Mouse (Mus musculus) left cerebral cortex, adult 8-10 months (tissue): ENCODE measurements at regions not wholly inside any gene's neighbourhood (a gene's known extent, or its start where the extent isn't known, plus 50 kb on each side); places are given as distances from the start of the nearest gene placed in this dataset.
A peak's percentile ranks its signal among the peaks of the same experiment; 100 is the strongest.

Source experiments
- DNase-seq, 2 experiments: peaks; one replicate each; pipeline ENCODE4 v3.0.0; 2022; ENCODE audit warnings: low spot score in 2 of 2

DNA sequence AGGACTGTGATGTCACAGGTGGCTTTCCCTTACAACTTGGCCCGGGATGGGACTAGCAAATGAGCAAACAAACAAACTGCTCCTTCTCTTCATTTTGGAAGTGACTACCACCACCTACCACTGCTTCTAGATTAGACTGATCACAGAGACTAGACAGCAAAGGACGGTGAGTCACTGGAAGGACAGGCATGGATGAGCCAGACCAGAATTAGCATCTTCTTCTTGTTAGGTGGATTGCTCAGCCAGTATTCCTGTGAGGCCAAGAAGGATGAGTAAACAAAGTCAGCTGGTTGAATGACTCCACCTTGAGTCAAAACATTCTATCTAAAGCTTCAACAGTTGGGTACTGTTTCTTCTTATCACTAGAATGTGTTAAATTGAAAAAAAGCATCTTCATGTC is 385.1 kb upstream of the Mon1b start:
- DNase-seq, result peak in 1 of 2 experiments; percentile 32

GRCm38 (mm10) chr8:113254076-113254475 is 381.3 kb upstream of the Mon1b start:
- DNase-seq, result peak in 1 of 2 experiments; percentile 30

DNA sequence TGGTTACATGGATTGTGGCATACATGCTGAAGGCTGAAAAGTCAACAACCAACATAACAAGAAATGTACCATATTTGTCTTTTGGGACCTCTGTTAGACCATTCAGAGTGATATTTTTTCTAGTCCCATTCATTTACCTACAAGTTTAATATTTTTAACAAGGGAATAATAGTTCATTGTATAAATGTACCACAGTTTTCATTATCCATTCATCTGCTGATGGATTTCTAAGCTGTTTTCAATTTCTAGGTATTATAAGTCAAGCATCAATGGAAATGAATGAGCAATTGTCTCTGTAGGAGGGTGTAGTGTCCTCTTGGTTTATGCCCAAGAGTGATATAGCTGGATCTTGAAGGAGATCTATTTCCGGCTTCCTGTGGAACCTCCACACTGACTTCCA is 375.9 kb upstream of the Mon1b start:
- DNase-seq, result no peak

DNA sequence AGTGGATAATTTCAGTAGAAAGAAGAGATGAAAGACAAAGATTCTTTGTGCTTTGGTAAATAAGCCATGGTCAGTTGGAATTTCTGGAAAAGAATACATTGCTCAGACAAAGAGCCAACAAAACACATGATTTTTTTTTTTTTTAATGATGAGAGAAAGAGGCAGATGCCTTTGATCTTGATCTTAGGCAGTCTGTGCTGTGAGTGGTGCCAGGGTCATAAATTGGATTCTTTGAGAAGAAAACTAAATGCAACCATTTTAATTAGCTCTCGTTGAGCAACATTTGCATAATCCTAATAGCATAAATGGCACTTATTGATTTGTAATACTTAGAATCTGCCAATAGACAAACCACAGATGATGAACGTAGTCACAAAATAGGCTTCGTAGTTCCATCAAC is 372.1 kb upstream of the Mon1b start:
- no peak for DNase-seq

DNA sequence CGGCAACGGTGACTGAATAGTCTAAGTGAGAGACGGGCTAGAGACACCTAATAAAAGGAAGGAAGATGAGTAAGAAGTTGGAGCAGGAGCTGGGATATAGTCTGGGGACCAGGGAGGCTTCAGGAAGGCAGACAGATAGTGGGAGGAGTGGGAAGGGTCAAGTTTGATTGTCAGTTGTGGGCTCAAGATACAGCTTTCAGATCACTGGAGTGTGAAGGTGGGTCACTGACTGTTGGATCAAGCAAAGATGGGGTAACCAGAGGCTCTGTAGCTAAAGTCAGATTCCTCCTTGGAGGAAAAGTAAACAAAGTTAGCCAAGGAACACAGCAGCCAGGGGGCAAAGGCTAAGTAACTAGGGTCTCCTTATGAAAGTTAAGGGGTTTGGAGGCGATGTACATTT is 364.1 kb upstream of the Mon1b start:
- DNase-seq, result no peak

GRCm38 (mm10) chr8:113300273-113300843 is 335.0 kb upstream of the Mon1b start:
- DNase-seq, result no peak

GRCm38 (mm10) chr8:113303426-113303825 is 332.0 kb upstream of the Mon1b start:
- DNase-seq, result no peak

DNA sequence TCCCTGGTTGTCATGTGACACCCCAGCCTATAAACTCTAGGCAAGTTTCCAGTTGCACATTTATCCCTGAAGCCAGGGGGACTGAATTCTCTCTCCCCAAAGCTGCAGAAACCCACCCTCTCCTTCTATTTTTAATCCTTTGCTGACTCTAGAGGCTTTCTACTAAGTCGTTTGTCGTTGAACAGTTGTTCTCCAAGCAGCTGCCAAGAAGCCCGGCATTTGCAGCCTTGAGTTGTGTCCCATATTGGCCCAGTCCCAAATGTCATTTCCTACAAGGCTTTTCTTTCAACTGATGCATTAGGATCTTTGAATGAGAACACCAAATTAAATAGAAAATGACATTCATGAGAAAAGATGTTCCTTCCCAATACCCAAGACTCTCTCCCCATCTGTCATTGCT is 318.2 kb upstream of the Mon1b start:
- DNase-seq, result no peak

DNA sequence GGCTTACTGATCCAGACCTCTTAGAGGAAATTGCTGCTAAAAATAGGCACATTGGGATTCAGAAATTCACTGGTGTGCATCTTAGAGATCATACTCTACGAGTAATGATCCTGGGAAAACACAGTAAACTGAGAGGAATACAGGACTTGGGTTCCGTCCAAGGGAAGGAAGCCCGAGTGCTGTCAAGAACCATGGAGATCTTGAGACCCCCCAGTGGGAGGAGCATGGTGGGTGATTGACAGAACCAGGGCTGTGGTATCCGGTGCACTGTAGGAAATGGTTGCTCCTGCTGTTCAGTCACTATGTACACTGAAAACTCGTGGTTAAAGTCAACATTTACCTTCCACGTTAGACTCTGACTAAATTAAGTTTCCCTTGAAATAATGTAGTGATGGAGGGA is 303.8 kb upstream of the Mon1b start:
- DNase-seq, result no peak

DNA sequence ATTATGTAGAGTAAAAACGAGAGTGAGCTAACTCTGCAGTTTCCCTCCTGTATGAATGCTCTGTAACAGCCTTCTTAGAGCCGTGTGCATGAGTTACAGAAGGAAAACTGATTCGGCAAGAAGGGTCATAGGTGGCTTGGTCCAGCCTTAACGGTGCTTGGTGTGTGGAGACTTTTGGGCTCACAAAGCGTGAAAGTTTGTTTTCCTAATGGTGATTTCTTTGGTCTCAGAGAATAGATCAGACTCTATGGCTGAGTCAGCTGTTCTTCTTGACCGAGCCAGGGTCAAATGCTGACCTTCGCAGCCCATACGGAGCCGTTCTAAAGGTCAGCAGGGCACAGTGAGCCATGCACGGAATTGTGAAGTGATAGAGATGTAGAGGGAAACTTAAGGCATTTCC is 294.1 kb upstream of the Mon1b start:
- DNase-seq, result no peak

DNA sequence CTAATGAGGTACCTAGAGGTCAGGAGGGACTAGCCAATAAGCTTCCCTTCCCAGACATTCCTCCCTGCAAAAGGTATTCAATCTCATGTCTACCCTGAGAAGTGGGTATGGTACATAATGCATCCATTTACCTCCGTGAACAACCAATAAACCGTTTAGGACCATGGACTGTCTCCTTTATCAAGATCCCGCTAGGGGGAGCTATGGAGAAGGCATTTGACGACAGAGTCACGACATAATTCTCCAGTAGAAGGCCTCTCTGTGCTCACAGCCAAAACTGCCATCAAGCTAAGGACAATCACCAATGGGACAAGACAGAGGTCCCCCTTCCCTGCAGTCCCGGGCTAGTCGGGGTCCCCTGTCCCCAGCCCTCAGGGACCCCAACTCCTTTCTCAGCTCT is 273.5 kb upstream of the Mon1b start:
- no peak for DNase-seq

DNA sequence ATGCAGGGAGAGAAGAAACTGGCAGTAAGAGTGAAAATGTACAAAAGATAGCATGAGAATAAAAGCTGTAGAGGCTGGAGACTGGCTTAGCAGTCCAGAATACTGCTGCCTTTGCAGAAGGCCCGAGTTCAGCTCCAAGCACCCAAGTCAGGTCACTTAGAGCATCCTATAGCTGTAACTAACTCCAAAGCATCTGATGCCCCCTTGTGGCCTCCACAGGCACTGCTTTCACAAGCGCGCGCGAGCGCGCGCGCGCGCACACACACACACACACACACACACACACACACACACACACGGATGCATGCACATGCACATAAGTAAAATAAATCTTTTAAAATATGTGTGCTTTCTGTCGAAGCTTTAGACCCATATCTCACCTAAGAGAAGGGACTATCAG is 271.2 kb upstream of the Mon1b start:
- DNase-seq, result no peak

GRCm38 (mm10) chr8:113383517-113383916 is 251.9 kb upstream of the Mon1b start:
- no peak for DNase-seq

GRCm38 (mm10) chr8:113383974-113384373 is 251.4 kb upstream of the Mon1b start:
- DNase-seq, result no peak

DNA sequence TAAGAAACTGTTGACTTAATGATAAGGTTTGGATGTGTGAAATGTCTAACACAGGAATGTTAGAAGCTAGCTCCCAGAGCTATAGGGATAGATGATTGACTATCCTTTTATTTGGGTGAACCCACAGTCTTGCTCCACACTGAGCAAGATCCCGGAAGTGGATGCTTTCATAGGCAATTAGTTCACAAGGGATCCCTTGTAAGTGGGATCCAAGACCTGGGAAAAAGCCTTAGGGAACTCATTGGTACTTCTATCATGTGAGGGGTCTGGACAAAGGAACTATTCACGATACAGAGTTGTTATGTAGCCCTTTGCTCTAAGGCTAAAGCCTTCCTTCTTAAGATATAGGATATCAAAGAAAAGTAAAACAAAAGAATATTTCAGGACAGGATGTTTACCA is 245.9 kb upstream of the Mon1b start:
- no peak for DNase-seq

GRCm38 (mm10) chr8:113390038-113390437 is 245.3 kb upstream of the Mon1b start:
- DNase-seq, result no peak

GRCm38 (mm10) chr8:113394319-113394718 is 241.1 kb upstream of the Mon1b start:
- no peak for DNase-seq

GRCm38 (mm10) chr8:113405158-113405557 is 230.2 kb upstream of the Mon1b start:
- DNase-seq, result no peak

- DNase-seq, result no peak
Measured at GRCm38 (mm10) chr8:113419352-113419751, 216.0 kb upstream of the Mon1b start.

DNA sequence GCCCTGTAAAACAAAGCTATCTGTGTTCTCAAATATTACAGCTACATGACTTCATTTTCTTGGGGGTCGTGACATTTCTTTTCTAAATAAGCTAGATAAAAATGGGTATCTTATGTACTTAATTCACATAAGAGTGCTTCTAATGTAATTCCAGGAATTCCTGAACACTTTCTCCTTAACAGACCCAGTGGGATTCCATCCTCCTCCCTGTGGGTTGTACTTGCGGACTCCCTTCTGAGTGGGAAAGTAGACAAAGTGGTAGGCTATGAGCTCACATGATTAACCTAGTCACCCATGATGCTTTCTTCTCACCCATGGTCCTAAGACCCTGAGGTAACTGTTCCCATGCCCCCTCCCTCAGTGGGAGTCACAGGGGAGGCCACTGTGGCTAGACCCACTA is 212.7 kb upstream of the Mon1b start:
- no peak for DNase-seq

DNA sequence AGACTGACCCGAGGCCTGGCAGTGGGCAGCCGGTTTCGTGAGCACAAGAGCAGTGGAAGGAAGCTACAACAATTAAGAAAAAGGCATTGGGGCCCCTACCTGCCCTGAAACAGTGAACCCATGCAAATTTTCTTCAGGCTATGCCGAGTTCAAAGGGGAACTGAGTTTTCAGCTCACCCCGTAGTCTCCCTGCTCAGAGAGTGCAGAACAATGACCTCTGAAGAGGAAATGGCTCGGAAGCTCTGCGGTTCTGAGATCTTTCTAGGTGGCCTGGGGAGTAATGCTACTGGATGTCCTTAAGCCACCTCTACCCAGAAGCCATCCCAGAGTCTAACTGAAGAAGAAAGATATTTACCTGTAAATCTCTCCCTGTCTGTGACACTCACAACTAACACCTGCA is 196.3 kb upstream of the Mon1b start:
- no peak for DNase-seq

DNA sequence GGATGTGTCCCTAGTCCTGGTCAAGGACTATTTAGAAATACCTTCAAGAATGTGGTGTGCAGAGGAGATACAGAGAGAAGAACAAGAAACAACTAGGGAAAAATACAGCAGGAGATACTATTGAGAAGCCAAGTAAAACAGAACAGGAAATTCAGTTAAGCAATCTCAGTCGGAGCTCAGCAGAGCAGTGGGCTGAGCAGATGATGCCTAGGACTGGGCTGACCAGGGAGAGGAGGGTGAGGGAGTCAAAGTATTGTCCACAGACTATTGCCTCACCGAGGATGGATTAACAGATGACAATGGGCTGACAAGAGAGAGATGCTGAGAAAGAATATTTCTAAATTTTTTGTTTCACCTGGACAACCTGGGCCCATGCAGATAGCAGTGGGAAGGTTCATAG is 181.4 kb upstream of the Mon1b start:
- no peak for DNase-seq

DNA sequence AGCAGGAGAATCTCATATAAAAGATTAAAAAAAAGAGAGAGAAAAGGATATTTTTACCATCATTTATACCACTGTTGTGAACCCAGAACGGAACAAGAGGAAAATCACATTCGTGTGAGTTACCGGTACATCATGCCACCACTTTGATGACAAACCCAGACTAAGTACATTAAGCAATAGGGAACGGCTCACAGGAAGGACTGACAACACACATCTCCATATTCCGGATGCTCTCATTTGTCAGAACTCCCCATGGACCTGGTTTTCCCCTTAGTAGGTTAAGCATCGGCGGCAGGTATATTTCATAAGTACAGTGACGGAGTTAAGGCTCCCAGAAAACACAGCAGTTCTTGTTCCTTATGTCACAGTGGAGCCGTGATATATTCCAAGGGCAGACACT is 170.8 kb upstream of the Mon1b start:
- no peak for DNase-seq

DNA sequence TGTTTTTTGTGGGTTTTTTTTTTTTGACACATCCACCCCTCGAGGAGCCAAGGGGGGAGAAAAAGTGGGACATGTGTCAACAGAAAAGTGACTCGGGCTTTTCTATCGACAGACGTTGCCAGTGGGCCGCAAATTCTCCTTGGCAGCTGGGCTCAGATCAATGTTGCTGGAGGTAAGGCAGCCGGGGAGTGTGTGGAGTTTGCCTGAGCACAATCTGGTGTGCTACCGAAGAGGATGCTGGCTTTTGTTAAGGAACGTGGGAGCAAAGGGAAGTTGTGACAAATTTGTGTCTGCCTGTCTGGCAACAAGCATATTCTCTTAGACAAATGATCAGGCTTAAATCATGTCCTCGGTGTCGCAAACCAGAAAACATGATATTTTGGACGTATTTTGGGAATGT is 170.2 kb upstream of the Mon1b start:
- peak in 1 of 2 experiments; percentile 19 for DNase-seq
